Mouse (Mus musculus) heart, adult 8-10 months (tissue): ENCODE data around the gene Ttk. TPM values are rescaled to one million over a fixed set of nuclear protein-coding genes. Genes with fewer than 3 reads are reported as not detected.

Source experiments
- DNase-seq: peaks from one replicate; pipeline ENCODE4 v3.0.0; 2022; ENCODE audit warnings: low spot score
- total RNA-seq, 4 experiments: library from RNA; stranded (reverse); gene quantifications; 2 replicates each; pipeline ENCODE4 v1.2.4; 2022

Ttk gene
- total RNA-seq, 4 experiments from 2014 or later: 0.29 to 0.33 TPM; not detected in 2

DNA sequence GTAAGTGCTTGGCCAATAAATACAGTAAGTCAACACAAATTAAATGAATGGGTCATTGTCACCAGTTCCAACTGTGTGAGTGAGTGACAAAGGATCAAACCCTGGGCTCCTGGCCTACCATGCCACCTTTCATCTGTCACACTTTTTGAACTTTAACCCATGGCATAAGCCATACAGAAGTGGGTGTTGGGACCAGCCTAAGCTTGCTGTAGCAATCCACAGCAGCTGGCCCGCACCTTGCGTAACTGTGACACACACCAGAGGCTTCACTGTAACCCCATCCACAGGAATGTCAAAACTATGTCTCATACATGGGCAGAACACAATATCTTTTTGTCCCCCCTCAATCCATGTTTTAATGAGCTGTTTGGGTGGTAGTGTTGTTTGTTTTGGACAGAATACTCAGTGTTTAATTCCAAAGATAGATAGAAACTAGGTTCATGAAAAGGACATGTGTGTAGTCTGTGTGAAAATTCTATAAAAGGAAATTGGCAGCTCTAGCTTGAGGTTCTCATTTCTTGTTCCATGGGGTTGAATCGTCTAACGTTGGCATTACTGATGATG is 59.4 kb downstream of the Ttk start:
- no peak for DNase-seq

DNA sequence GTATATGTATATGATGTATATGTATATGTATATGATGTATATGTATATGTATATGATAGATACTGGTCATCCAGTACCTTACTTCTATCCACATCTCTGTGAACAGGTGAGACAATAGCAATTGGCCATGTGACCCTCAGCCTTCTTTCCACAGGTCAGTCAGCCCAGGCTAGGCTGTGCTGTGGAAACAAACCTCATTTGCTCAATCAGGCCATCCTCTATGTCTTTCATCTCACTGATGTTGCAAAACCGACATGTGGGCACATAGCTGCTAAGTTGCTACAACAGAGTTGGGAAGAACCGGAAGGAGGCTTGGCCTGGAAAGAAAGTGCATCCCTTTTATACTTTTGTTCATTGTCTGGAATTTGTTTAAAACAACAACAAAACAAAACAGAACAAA is 67.6 kb downstream of the Ttk start:
- DNase-seq: no peak

DNA sequence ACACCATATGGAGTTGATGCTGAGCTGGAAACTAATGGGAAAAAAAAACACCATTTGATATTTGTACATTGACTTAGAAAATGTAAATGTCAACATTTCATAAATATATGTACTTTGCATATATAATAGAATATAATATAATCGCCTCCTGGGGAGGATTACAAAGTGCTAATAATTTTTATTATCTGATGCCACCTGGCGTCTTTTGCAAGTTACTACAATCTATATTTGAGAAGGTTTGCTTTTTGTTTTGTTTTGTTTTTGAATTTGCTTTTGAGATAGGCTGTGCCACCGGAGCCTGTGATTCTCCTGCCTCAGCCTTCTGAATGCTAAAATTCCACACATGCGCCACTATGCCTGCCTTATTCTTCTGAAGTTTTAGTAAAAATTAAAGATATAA is 71.3 kb downstream of the Ttk start:
- no peak for DNase-seq

DNA sequence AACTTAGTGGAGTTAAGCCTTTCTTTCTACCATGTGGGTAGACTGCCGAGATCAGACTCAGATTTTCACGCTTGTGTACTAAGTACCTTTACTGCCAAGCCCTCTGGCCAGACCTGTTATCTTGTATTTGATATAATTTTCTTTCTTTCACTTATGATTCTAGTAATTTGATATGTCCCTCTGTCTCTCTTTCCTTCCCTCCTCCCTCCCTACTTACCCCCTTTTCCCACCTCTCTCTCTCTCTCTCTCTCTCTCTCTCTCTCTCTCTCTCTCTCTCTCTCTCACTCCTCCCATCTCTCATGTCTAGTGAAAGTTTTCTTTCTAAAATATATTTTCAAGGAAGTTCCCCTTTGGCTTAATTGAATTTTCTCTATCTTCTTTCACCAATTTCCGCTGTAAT is 72.5 kb downstream of the Ttk start:
- no peak for DNase-seq

DNA sequence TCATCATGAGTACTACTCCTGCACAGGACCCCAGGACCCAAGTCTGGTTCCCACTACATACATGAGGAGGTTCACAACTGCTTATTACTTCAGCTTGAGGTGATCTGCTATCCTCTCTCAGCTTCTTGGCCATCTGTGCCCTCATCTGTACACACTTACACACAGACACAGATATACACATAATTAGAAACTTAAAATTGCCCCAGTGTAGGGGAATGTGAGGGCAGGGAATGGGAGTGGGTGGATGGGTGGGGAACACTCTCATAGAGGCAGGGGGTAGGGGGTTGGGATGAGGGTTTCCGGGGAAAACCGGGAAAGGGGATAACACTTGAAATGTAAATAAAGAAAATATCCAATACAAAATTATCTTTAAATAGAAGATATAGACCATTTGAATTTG is 75.3 kb downstream of the Ttk start:
- DNase-seq: no peak

DNA sequence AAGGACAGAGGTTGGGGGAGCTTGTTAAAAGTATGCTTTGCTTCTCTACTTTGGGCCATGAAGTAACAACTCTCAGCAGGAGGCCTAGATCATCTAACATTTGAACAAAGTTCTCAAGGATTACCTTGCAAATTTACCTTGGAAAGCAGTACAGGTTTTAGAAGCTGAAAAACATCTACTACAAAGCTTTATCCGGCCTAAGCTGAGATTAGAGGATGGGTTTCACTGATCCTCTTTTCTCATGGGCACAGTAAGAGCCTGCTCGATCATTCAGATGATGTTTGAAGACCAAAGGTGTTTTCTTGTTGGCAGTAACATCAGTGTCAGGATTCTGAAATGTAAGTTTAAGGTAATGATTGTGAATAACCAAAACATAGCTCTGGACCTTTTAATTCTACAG is 76.4 kb downstream of the Ttk start:
- no peak for DNase-seq

Other genes with a start within 250 kb of the Ttk start
- under 1 TPM; 0.17 to 0.38 (median 0.32) TPM for gene Elovl4, start 28.4 kb upstream of the Ttk start, total RNA-seq
- gene Bckdhb, start 90.5 kb downstream of the Ttk start, total RNA-seq: 100 to 1,000 TPM; 103 to 114 (median 108) TPM